Mouse (Mus musculus): ENCODE data around the gene Cped1. TPM values are rescaled to one million over a fixed set of nuclear protein-coding genes. Genes with fewer than 3 reads are reported as not detected.
"Not testable (repeated sequence)": the region's sequence is repeated elsewhere in the genome, so short reads cannot be mapped to it uniquely, and the experiment has no call there.

The Cped1 gene
- total RNA-seq, 2 experiments from 2014 or later, result 22.8 to 24.3 TPM

DNA sequence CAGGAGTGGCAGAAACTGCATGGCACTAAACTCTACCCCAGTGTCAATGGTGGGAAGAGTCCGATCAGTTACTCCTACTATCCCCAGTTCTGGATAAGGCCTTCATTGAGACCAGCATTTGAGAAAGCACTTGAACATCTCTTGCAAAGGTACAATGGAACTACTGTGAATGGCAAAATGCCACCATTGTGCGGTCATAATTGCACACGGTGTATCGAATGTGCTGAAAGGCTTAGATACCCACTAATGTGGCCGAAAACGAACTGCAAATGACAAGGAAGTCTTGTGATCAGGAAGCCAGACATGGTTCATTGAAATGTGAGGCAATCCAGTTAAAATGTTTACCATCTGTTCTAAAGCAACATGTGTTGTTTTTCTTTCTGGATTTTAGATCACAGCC is 247.8 kb downstream of the Cped1 start:
- peak in 1 of 2 experiments; percentile 12 for DNase-seq

- no peak for DNase-seq
Observed at GRCm38 (mm10) chr6:22235133-22235532, 249.4 kb downstream of the Cped1 start.

DNA sequence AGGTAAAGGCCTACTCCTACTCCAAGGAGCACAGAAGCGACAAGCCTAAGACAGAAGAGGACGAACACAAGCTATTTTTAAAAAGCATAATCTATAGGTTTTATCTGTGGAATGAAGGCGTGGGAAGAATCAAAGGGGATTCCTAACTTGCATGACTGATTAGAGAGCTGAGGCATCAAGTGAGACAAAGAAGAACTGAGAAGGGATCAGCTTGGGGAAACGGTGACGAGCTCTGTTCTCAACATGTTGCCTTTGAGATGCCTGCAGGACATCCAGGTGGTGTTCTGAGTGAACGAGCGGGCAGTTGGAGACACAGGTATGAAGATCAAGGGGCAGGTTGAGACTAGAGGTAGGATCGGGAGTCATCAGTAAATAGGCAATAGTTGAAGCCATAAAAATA is 257.6 kb downstream of the Cped1 start:
- no peak for DNase-seq

- DNase-seq, result no peak
Observed at GRCm38 (mm10) chr6:22246696-22247095, 261.0 kb downstream of the Cped1 start.

GRCm38 (mm10) chr6:22258784-22259183 is 273.1 kb downstream of the Cped1 start:
- no peak for DNase-seq

DNA sequence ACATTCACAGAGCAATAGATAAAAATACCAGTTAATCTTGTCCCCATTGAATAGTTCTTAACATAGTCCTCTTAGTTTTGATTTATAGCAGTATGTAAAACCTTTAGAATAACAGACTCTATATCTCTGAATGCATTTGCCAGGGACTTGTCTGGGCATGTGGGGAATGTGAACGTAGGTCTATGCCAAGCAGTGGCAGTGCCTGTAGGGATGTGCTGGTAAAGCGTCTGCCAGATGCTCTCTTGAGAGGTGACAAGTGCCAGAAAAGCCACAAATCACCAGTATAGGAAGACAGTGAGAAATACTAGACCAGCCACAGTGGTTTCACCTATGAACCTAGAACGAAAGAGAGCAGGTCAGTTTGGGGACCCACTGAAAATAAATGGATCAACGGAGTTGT is 276.8 kb downstream of the Cped1 start:
- no peak for DNase-seq

- DNase-seq, result not testable (repeated sequence)
Observed at GRCm38 (mm10) chr6:22264094-22264493, 278.4 kb downstream of the Cped1 start.

GRCm38 (mm10) chr6:22266018-22266417 is 280.3 kb downstream of the Cped1 start:
- DNase-seq, result no peak

DNA sequence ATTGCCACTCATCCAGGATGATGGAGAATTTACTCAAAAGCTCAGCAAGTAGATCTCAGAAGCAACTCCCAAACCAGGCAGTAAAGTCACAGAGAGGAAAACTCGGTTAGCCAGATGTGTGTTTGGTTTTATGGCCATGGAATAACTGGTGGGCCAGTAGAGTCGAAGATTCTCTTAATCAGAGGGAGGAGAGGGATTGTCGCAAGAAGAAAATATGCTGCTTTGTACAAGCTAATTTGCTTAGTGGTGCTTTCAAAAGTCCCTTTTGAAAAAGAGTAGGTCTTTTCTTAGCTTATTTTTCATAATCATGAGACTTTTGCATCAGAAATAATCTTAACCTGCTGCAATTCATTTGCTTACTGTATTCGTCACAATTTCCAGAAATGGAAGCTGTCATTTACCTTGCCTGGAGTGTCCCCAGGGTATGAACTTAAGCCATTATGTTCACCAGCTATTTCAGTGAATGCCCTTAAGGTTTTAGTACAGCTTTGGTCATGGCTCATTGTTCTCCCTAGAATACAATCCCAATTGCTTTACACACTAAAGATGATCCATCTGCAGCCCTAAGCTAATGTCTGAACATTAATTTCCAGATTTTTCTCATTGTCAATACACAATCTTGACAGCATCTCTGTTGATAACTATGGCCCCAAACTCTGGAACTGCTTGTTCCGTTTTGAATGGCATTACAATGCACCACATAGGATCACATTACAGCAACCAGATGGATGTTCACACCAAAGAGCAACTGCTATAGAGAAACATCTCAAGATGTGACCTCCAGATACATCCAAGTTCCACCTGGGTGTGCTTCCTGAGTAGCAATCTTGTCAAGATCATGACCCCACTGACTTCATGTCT is 282.3 kb downstream of the Cped1 start:
- no peak for DNase-seq

GRCm38 (mm10) chr6:22268677-22269076 is 283.0 kb downstream of the Cped1 start:
- DNase-seq, result no peak

DNA sequence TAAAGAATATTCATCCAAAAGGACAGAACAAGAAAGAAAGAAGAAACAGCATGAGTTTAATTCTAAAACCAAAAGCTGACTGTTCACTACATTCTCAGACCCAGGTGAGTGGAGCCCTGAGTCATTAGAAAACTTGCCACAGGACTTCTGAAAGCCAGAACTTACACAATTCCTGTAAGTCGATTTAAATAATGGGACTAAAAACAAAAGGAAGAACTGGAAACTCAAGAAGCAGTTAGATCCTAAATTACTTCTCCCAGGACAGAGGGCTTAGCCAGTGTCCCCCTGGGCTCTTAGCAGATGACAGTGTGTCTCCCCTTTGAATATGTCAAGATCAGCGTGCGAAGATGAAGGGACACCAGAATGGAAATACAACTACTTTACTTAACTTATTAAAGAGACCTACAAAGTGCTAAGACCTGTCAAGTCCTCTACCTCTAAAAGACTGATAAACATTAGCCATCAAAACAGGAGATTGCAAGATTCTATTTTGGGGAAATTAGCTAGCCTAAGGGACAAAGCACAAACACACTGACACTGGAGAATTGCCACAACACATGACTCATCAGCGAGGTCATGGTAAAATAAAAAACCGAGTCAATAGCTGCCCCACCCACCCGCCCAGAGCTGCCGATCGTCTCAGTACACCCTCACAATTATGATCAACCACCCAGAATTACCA is 284.3 kb downstream of the Cped1 start:
- DNase-seq, result peak; percentile 56 to 69

DNA sequence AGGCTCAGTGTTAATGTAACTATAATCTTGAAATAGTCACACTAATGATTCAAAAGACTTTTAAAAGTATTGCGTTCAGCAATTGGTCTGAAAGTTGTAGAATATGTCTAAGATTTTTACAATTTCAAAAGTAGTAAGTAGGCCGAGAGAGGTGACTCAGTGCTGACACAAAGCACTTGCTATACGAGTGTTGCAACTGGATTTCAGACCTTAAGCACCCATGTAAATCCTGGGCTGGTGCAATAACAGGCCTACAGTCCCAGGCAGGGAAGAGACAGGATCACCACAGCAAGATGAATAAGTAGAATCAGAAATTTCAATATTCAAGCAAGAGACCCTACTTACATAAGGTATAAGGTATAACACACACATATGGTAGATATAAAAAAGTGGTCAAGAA is 292.2 kb downstream of the Cped1 start:
- no peak for DNase-seq

DNA sequence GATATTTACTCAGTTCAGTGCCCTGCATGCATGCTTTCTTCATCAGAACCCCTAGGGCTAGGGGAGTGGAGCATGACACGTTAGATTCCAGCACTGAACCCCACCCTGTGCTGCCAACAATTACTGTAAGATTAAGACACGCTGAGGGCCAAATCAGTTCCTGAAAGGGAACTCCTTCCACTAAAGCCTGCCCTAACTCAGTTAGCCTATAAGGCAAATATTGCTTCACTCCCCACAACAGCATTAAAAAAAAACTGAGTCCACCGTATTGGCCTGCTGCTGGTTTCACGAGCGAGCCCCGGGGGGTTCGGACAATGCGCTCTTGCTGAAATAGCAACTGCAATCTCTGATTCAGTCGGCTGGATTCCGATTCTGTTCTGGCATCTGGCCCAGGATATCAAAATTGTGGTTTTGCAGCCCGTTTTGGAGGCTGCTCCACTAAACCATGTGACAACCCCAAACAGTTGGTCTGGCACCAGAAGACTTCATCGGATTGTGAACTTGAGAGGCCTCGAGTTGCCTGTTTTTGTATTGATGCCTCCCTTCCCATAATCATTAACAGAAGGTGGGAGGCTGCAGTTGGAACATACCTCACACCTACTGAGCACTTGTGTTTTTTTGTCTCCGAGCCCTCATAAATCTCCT is 294.6 kb downstream of the Cped1 start:
- DNase-seq, result peak; percentile 66 to 71

DNA sequence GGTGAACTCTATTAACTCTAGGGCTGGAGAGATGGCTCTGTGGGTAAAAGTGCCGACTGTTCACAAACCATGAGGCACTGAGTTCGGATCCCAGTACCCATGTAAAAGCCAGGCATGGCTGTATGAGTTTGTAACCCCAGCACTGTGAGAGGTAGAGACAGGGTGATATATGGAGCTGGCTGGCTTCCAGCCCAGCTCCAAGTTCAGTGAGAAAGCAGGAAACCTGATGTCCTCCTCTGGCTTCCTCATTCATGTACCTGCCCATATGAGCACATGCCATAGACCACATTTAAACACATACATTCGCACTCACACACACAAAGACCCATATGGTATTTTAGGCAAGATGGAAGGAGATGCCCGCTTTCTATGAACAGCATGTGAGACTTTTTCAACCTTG is 296.7 kb downstream of the Cped1 start:
- no peak for DNase-seq

- DNase-seq, result no peak
Observed at GRCm38 (mm10) chr6:22288004-22288736, 302.5 kb downstream of the Cped1 start, which contains the start of gene Wnt16. Gene Wnt16 (plus strand): TSS chr6:22288227.

GRCm38 (mm10) chr6:22288737-22289460 is 303.2 kb downstream of the Cped1 start:
- no peak for DNase-seq

DNA sequence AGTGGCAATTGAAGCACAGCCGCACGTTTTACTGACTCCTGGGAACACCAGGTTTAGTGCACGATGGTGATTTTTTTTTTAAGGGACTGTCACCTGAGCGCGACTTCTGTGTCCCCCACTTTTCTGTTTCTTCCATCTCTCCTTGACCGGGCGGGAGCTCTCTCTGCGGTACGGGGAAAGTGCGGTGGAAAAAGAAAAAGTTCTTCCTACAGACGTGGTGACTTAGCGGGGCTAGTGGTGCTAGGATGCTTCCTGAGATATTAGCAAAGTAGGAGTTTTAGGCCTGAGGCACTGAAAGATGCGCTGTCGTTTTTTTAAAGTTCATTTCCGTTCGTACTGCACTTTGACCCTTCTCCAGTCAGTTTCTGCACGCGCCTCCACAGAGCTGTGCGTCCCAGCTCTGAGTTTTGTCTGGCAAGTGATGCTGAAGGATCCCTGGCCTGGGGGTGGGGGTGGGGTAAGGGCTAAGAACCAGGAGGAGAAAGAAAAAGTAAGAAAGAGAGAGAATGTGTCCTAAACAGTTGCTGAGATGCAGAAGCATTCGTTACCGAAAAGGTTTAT is 303.8 kb downstream of the Cped1 start:
- no peak for DNase-seq

- DNase-seq, result no peak
Observed at GRCm38 (mm10) chr6:22290790-22291189, 305.1 kb downstream of the Cped1 start.

GRCm38 (mm10) chr6:22292056-22292455 is 306.3 kb downstream of the Cped1 start:
- no peak for DNase-seq

GRCm38 (mm10) chr6:22293922-22294321 is 308.2 kb downstream of the Cped1 start:
- no peak for DNase-seq

DNA sequence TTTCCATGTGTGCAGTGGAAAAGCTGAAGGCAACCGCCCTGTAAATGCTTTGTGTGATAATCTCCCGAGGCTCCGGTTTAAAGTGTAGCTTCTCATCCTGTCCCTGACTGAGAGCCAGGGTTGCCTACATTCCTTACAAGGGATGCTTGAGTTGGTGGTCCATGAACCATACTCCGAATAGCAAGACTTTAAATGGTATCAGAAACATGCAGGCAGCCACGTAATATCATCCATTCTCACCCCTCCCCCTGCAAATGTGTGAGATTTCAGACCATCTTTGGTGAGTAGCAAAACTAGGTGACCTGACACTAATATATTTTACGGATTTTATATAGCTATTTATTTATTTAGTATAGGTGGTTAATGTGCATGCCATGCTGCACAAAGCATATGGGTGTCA is 311.3 kb downstream of the Cped1 start:
- DNase-seq, result no peak

All from heart, adult 18-20 months (tissue).